Mouse (Mus musculus): ENCODE measurements around the gene Inpp5d.

DNA sequence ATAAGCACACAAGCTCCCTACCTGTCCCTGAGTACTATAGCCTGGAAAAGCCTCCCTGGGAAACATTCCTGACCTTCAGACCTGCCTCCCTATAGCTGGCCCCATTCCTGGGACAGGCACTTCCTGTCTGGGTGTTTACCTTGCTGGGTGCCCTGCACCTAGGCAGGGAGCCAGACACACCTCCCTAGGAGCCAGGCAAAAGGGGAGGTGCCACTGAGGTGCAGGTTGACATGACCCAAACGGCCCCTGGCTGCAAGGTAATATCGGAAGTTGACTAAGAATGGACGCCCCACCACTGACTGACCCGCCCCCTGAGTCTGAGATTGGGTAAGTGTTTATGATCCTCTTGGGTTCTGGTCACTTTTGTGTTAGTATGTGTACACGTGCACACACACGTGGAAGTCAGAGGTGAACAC, 46.3 kb upstream of the Inpp5d start, which contains the start of gene Ngef:
- TF ChIP-seq POLR2A (IDR thresholded peaks at IDR 0.05; ENCODE audit: low read depth, low read length) (no peak), CTCF (IDR thresholded peaks at IDR 0.05; ENCODE audit: borderline replicate concordance, insufficient read depth, low read length) (no peak)
